Mouse (Mus musculus): ENCODE data around the gene Arhgef39.

- TF ChIP-seq CTCF (IDR thresholded peaks at IDR 0.05; ENCODE audit: borderline replicate concordance, insufficient read depth, low read depth, low read length) (no peak), POLR2A (IDR thresholded peaks at IDR 0.05; ENCODE audit: borderline replicate concordance, insufficient read depth, low read length) (no peak)
Observed at GRCm38 (mm10) chr4:43490801-43491200, 8.7 kb downstream of the Arhgef39 start.

All from cerebellum, adult 2 months (tissue).